Mouse (Mus musculus) limb, embryonic 14.5 days (tissue): ENCODE results near the gene Pcnx. TPM values are rescaled to one million over a fixed set of nuclear protein-coding genes. Genes with fewer than 3 reads are reported as not detected.

Source experiments
- ATAC-seq: fragments of 200-750 bp; cut with Nextera tagmentation; 2 replicates; pipeline ENCODE4 v1.8.0; 2017; ENCODE audit warnings: low read depth, moderate number of reproducible peaks, moderate TSS enrichment; ENCODE audit not compliant: low FRiP score
- DNase-seq: peaks from one replicate; pipeline ENCODE4 v3.0.0-alpha.2; 2015; ENCODE audit warnings: low spot score
- H3K27ac ChIP-seq: fragments of 300-500 bp; sonication (generic); replicated peaks from 2 replicates; pipeline ENCODE4 v1.5.1; 2014; ENCODE audit warnings: low read depth, mild to moderate bottlenecking, low read length, moderate library complexity, mixed read lengths
- H3K27me3 ChIP-seq: fragments of 300-500 bp; sonication (generic); 2 replicates; pipeline ENCODE4 v1.6.1; 2014; ENCODE audit warnings: low read length, mixed read lengths; ENCODE audit not compliant: control insufficient read depth, insufficient read depth
- H3K36me3 ChIP-seq: fragments of 300-500 bp; sonication (generic); 2 replicates; pipeline ENCODE4 v1.6.1; 2014; ENCODE audit warnings: mild to moderate bottlenecking, low read length, moderate library complexity, mixed read lengths; ENCODE audit not compliant: control insufficient read depth, insufficient read depth
- H3K4me1 ChIP-seq: fragments of 300-500 bp; sonication (generic); 2 replicates; pipeline ENCODE4 v1.6.1; 2014; ENCODE audit warnings: antibody characterized with exemption, low read length, mixed read lengths; ENCODE audit not compliant: control insufficient read depth, insufficient read depth
- H3K4me2 ChIP-seq: fragments of 300-500 bp; sonication (generic); replicated peaks from 2 replicates; pipeline ENCODE4 v1.6.1; 2014; ENCODE audit warnings: low read depth, mild to moderate bottlenecking, low read length, moderate library complexity; ENCODE audit not compliant: severe bottlenecking
- H3K4me3 ChIP-seq: fragments of 300-500 bp; sonication (generic); replicated peaks from 2 replicates; pipeline ENCODE4 v1.5.1; 2014; ENCODE audit warnings: low read length
- H3K9ac ChIP-seq: fragments of 300-500 bp; sonication (generic); 2 replicates; pipeline ENCODE4 v1.6.1; 2014; ENCODE audit warnings: mild to moderate bottlenecking, low read depth, low read length, moderate library complexity; ENCODE audit not compliant: severe bottlenecking
- H3K9me3 ChIP-seq: fragments of 300-500 bp; sonication (generic); 2 replicates; pipeline ENCODE4 v1.6.1; 2016; ENCODE audit warnings: low read length; ENCODE audit not compliant: control insufficient read depth
- POLR2A ChIP-seq: fragments of 200-500 bp; IDR thresholded peaks from 2 replicates; pipeline ENCODE4 v1.8.0; 2012; ENCODE audit warnings: inconsistent platforms, mild to moderate bottlenecking, moderate library complexity, borderline replicate concordance; ENCODE audit not compliant: insufficient read depth, insufficient read length; ENCODE audit errors: extremely low read depth
- WGBS: fragments of 180-500 bp; shearing (Covaris S2); extraction: QIAGEN DNeasy Blood & Tissue Kit; methylation state at CpG from one replicate; pipeline ENCODE4 v1.1.7; 2014; 5-methylcytosine and 5-hydroxymethylcytosine counted together
- polyA plus RNA-seq, 2 experiments: library from polyadenylated mRNA; depleted of rRNA in 1 of 2; stranded (reverse) in 1 of 2; unstranded in 1 of 2; fragments of >200 nt; fragmentation: Nextera tagmentation in 1 of 2; extraction: Ambion mirVana in 1 of 2; gene quantifications; 2 replicates each; pipeline versions ENCODE4 v1.2.1 to v1.2.3; 2012 to 2014

Pcnx gene
- polyA plus RNA-seq, 2 experiments = 18.4 to 36.6 TPM

DNA sequence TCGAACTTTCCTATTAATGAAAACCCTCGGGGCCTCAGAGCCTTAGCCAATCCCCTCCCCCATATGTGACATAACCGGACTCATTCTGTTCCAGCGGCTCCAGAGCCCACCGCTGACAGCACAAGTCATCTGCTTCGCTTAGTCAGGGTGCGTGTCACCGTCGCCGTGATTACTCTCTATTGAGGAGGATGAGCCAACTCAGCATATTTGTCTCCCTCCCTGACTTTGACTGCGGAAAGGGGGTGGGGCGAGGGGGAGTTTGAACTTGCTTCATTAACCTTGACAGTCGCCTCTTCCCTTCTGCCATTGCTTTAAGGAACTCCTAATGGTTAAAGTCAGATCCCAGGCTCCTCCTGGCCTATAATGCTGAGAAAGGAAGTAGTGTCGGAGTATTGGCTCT lies 14.8 kb upstream of the Pcnx start:
- 0 out of 2 replicates have a peak, but pooled peaks have one; percentile 23 for ATAC-seq
- Histone ChIP-seq H3K27me3 (no peaks in the 10 kb centered on the region), H3K4me3 (no peak overlapping the region), H3K4me1 (0 out of 2 replicates have a peak, but pooled peaks cover 6% of the 10 kb centered on the region), H3K27ac (no peak overlapping the region), H3K4me2 (peak overlapping the region; percentile 20), H3K36me3 (no peaks in the 10 kb centered on the region), H3K9me3 (no peaks in the 10 kb centered on the region), H3K9ac (no peak overlapping the region)
- no peak for TF ChIP-seq POLR2A
- DNase-seq = no peak
- WGBS = 18% methylated on average over 14 of the region's 14 CpGs

- ATAC-seq (no peak), DNase-seq (no peak)
- 0 out of 2 replicates have a peak, but pooled peaks cover 3% of the 10 kb centered on the region for H3K4me1 ChIP-seq
- no peak overlapping the region for H3K9ac ChIP-seq
- no peak overlapping the region for H3K4me2 ChIP-seq
- H3K36me3 ChIP-seq = no peaks in the 10 kb centered on the region
- no peak for TF ChIP-seq POLR2A
- no peak overlapping the region for H3K27ac ChIP-seq
- H3K27me3 ChIP-seq = no peaks in the 10 kb centered on the region
- H3K4me3 ChIP-seq = no peak overlapping the region
- 60% methylated on average over 8 of the region's 8 CpGs for WGBS
- H3K9me3 ChIP-seq = no peaks in the 10 kb centered on the region
These were observed 10.2 kb upstream of the Pcnx start for GRCm38 (mm10) chr12:81849629-81850028.

GRCm38 (mm10) chr12:81852551-81852950 lies 7.3 kb upstream of the Pcnx start:
- Histone ChIP-seq H3K4me1 (peaks cover 4% of the 10 kb centered on the region; the same call in 1 of the 2 replicates), H3K4me2 (no peak overlapping the region), H3K27ac (peak overlapping the region; percentile 59), H3K4me3 (no peak overlapping the region), H3K9ac (no peak overlapping the region), H3K36me3 (no peaks in the 10 kb centered on the region), H3K9me3 (no peaks in the 10 kb centered on the region), H3K27me3 (no peaks in the 10 kb centered on the region)
- WGBS = 81% methylated on average over 2 of the region's 2 CpGs
- DNase-seq = no peak
- no peak for ATAC-seq
- TF ChIP-seq POLR2A = no peak

- Histone ChIP-seq H3K27me3 (no peaks in the 10 kb centered on the region), H3K4me2 (no peak overlapping the region), H3K9me3 (no peaks in the 10 kb centered on the region), H3K36me3 (no peaks in the 10 kb centered on the region), H3K9ac (no peak overlapping the region), H3K27ac (peak overlapping the region; percentile 59), H3K4me3 (no peak overlapping the region), H3K4me1 (peaks cover 8% of the 10 kb centered on the region; the same call in 1 of the 2 replicates)
- DNase-seq = peak; percentile 54
- WGBS = 63% methylated on average over 14 of the region's 14 CpGs
- no peak for TF ChIP-seq POLR2A
- no peak; the same call in 1 of the 2 replicates for ATAC-seq
These were observed 6.8 kb upstream of the Pcnx start for GRCm38 (mm10) chr12:81852977-81853376.

DNA sequence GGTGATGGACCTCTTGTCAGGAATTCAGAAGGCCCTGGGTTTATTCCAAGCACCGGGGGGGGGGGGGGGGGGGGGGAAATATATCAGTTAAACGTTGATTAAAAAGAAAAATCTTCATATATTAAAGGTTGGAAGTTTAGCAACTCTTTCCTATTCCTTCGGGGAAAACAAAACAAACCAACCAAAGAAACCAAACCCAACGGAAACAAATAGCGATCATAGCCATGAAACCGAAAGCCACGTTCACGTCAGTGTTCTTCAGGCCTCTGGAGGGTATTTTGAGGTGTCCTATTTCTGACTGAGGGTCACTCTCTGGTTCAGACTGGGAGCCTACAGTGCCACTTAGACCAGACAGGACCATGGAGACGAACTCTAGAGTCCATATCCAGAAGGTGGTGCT lies 6.3 kb upstream of the Pcnx start:
- no peak for TF ChIP-seq POLR2A
- Histone ChIP-seq H3K4me1 (peaks cover 8% of the 10 kb centered on the region; the same call in 1 of the 2 replicates), H3K36me3 (no peaks in the 10 kb centered on the region), H3K27me3 (no peaks in the 10 kb centered on the region), H3K4me2 (no peak overlapping the region), H3K9me3 (no peaks in the 10 kb centered on the region), H3K4me3 (no peak overlapping the region), H3K9ac (no peak overlapping the region), H3K27ac (no peak overlapping the region)
- WGBS = 84% methylated on average over 9 of the region's 9 CpGs
- ATAC-seq (no peak), DNase-seq (no peak)

DNA sequence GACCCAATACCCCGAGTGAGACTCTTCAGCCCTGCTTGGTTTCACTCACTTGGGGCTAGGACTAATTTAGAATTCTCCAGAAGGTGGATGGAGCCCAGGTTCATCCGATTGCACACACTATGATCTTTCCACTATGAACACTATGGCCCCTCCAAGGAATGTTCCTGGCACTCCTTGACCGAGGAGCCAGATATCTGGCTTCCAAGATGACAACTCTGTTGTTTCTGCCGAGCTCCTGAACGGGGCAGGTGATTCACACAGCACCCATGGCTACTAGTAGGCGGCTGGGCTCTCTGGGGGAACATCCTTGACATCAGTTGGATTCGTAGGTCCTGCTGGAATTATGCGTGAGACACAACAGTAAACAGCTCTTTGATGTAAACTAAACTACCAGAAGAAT lies 4.8 kb upstream of the Pcnx start:
- ATAC-seq (no peak), DNase-seq (no peak)
- H3K9me3 ChIP-seq = no peaks in the 10 kb centered on the region
- H3K4me1 ChIP-seq = peaks cover 13% of the 10 kb centered on the region
- TF ChIP-seq POLR2A = no peak
- no peak overlapping the region for H3K4me3 ChIP-seq
- WGBS = 77% methylated on average over 8 of the region's 8 CpGs
- no peak overlapping the region for H3K4me2 ChIP-seq
- H3K27me3 ChIP-seq = no peaks in the 10 kb centered on the region
- H3K27ac ChIP-seq = no peak overlapping the region
- no peaks in the 10 kb centered on the region for H3K36me3 ChIP-seq
- no peak overlapping the region for H3K9ac ChIP-seq
